Mouse (Mus musculus) activated CD4-positive, CD25-positive, alpha-beta regulatory T cell (primary cell): ENCODE results near the gene Pcolce2. TPM values are rescaled to one million over a fixed set of nuclear protein-coding genes. Genes with fewer than 3 reads are reported as not detected.

Experiments used
- polyA plus RNA-seq, 2 experiments: library from polyadenylated mRNA; unstranded; fragments of 100-300 nt; shearing (Covaris generic); gene quantifications; one replicate each; pipeline ENCODE4 v1.2.1; 2017

The Pcolce2 gene
- under 1 TPM; 0.23 to 0.35 TPM for polyA plus RNA-seq

GRCm38 (mm10) chr9:95637271-95638181 is at the start of gene Pcolce2:
Gene Pcolce2 (plus strand): TSS chr9:95637601.

Other genes with a start within 250 kb of the Pcolce2 start
- gene Chst2, start 230.9 kb upstream of the Pcolce2 start, polyA plus RNA-seq, result 10 to 100 TPM in 1 of 2 experiments, 1 to 10 TPM in 1; 4.0 to 22.0 TPM
- 100 to 1,000 TPM; 136 to 165 TPM for gene U2surp, start 125.6 kb upstream of the Pcolce2 start, polyA plus RNA-seq
- gene Paqr9, start 77.9 kb upstream of the Pcolce2 start, polyA plus RNA-seq, result under 1 TPM in 1 of 2 experiments, not detected in 1; 0.05 TPM
- gene Trpc1, start 112.8 kb downstream of the Pcolce2 start, polyA plus RNA-seq, result 1 to 10 TPM in 1 of 2 experiments, under 1 TPM in 1; 0.15 to 1.8 TPM
- gene Pls1, start 207.7 kb downstream of the Pcolce2 start, polyA plus RNA-seq, result 1 to 10 TPM; 1.1 to 1.2 TPM
- 10 to 100 TPM; 22.1 to 25.0 TPM for gene Atr, start 220.0 kb downstream of the Pcolce2 start, polyA plus RNA-seq